Mouse (Mus musculus) T-helper 17 cell (primary cell): ENCODE data around the gene Gm4881.

Source experiments
- in situ Hi-C, 2 experiments: fragments of 300-600 bp; cut with MboI, MseI; formaldehyde crosslinking; loops; 1 replicate in 1 of 2; 2 replicates in 1 of 2; pipeline ENCODE4 v1.15.1; 2025; ENCODE audit warnings: high pct_unique_total_duplicates in 2 of 2

The Gm4881 gene

GRCm38 (mm10) chr7:24944257-24944950 lies at the start of gene Gm4881:
Gene Gm4881, minus strand, starts transcription at chr7:24944494.
- in situ Hi-C loops, result no loop called here

- in situ Hi-C loops, result no loop called here
Observed at GRCm38 (mm10) chr7:24993081-24993480, 48.8 kb upstream of the Gm4881 start.

GRCm38 (mm10) chr7:24990478-24990877 lies 46.2 kb upstream of the Gm4881 start:
- in situ Hi-C loops, result no loop called here

GRCm38 (mm10) chr7:24987941-24988340 lies 43.6 kb upstream of the Gm4881 start:
- in situ Hi-C loops, result no loop called here

- in situ Hi-C loops, result no loop called here
Observed at GRCm38 (mm10) chr7:24985799-24986198, 41.5 kb upstream of the Gm4881 start.

GRCm38 (mm10) chr7:24984307-24984706 lies 40.0 kb upstream of the Gm4881 start:
- in situ Hi-C loops, result no loop called here

GRCm38 (mm10) chr7:24983396-24983795 lies 39.1 kb upstream of the Gm4881 start:
- in situ Hi-C loops, result no loop called here

- in situ Hi-C loops, result no loop called here
Observed at GRCm38 (mm10) chr7:24980439-24980838, 36.1 kb upstream of the Gm4881 start.

GRCm38 (mm10) chr7:24978781-24979180 lies 34.5 kb upstream of the Gm4881 start:
- in situ Hi-C loops, result no loop called here

GRCm38 (mm10) chr7:24974893-24975595 lies 30.8 kb upstream of the Gm4881 start:
- in situ Hi-C loops, result loop anchor here in 1 of 2 experiments (25.0 kb wide), 1 partner anchor 888 kb away; the partner anchor contains the start of gene Zfp180

- in situ Hi-C loops, result loop anchor here in 1 of 2 experiments (25.0 kb wide), 1 partner anchor 887 kb away; the partner anchor contains the start of gene Zfp180
Observed at GRCm38 (mm10) chr7:24973902-24974301, 29.6 kb upstream of the Gm4881 start.

GRCm38 (mm10) chr7:24973208-24973607 lies 28.9 kb upstream of the Gm4881 start:
- in situ Hi-C loops, result loop anchor here in 1 of 2 experiments (25.0 kb wide), 1 partner anchor 886 kb away; the partner anchor contains the start of gene Zfp180

- in situ Hi-C loops, result loop anchor here in 1 of 2 experiments (25.0 kb wide), 1 partner anchor 885 kb away; the partner anchor contains the start of gene Zfp180
Observed at GRCm38 (mm10) chr7:24971972-24972893, 27.9 kb upstream of the Gm4881 start, which contains the start of gene Rabac1. Gene Rabac1, minus strand, starts transcription at chr7:24972754.

- in situ Hi-C loops, result loop anchor here in 1 of 2 experiments (25.0 kb wide), 1 partner anchor 884 kb away; the partner anchor contains the start of gene Zfp180
Observed at GRCm38 (mm10) chr7:24971261-24971971, 27.1 kb upstream of the Gm4881 start.

- in situ Hi-C loops, result loop anchor here in 1 of 2 experiments (25.0 kb wide), 1 partner anchor 883 kb away; the partner anchor contains the start of gene Zfp180
Observed at GRCm38 (mm10) chr7:24970341-24970740, 26.0 kb upstream of the Gm4881 start.

- in situ Hi-C loops, result loop anchor here (5.0 to 25.0 kb wide), 2 partner anchors 153 to 883 kb away; partner anchors contain the start of gene Zfp180 (in 1 of the 2)
Observed at GRCm38 (mm10) chr7:24969805-24970204, 25.5 kb upstream of the Gm4881 start.

GRCm38 (mm10) chr7:24968463-24968862 lies 24.2 kb upstream of the Gm4881 start:
- in situ Hi-C loops, result loop anchor here (5.0 to 25.0 kb wide), 2 partner anchors 151 to 881 kb away; partner anchors contain the start of gene Zfp180 (in 1 of the 2)

GRCm38 (mm10) chr7:24967966-24968365 lies 23.7 kb upstream of the Gm4881 start:
- in situ Hi-C loops, result loop anchor here (5.0 to 25.0 kb wide), 2 partner anchors 151 to 881 kb away; partner anchors contain the start of gene Zfp180 (in 1 of the 2)

GRCm38 (mm10) chr7:24964897-24965535 lies 20.7 kb upstream of the Gm4881 start:
- in situ Hi-C loops, result loop anchor here (5.0 to 25.0 kb wide), 2 partner anchors 148 to 878 kb away; partner anchors contain the start of gene Zfp180 (in 1 of the 2)
